Mouse (Mus musculus): ENCODE data around the gene Ak5. TPM values are rescaled to one million over a fixed set of nuclear protein-coding genes. Genes with fewer than 3 reads are reported as not detected.

The Ak5 gene
- total and polyA plus RNA-seq, 3 experiments, result 0.13 to 0.79 (median 0.23) TPM

DNA sequence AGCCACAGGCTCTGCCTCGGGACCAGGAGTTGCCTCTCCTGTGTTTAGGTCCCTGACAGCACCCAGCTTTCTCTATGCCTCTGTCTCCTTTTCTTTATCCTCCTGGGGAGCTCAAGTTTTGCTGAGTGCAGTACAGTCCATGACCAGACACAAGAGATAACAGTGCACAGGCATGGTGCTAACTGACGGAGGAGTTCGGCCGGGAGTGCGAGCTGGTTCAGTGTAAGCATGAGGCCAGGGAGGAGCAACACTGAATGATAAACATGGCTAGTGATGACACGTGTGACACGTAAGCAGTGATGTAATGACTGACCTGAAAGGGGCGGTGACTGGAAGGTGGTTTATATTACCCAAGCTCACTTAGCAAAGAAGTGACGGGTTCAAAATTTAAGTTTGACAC, 201.3 kb downstream of the Ak5 start:
- in situ Hi-C loops (cut with MboI; ENCODE audit: low pct_ligation_motif_present, low pct_unique_long_range_greater_than_20kb, low sequenced_read_pairs), result no loop called here

DNA sequence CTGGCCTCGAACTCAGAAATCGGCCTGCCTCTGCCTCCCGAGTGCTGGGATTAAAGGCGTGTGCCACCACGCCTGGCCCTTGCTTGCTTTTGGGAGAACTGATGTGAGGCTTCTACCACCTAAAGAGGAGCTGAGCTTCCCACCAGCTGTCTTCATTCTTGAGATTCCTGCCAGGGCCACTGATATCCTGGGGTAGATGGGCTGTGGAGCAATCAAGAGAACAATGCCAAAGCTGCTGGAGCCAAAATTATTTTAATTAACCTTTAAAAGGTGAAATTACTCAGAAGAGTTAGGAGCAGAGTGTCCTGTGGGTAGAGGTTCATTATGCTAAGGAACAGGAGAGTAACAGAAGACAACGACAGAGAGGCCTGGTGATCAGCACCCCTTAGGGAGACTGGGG, 202.8 kb downstream of the Ak5 start:
- Histone ChIP-seq H3K4me2 (ENCODE audit: insufficient read depth, low read depth, poor library complexity, severe bottlenecking) (no peak overlapping the region), H3K27ac (ENCODE audit: insufficient read depth, low read depth) (no peak overlapping the region), H3K4me1 (ENCODE audit: control insufficient read depth in 1 of 2, insufficient read depth in 2 of 2) (peaks cover 14 to 27% of the 10 kb centered on the region in 2 experiments), H3K9me3 (replicated peaks; ENCODE audit: low read length) (no peaks in the 10 kb centered on the region), H3K27me3 (replicated peaks) (no peaks in the 10 kb centered on the region), H3K4me3 (replicated peaks in 1 of 3; ENCODE audit: low read depth in 2 of 3, low read length in 2 of 3, poor library complexity in 1 of 3) (no peak overlapping the region), H3K36me3 (replicated peaks in 1 of 2; ENCODE audit: control insufficient read depth in 1 of 2, insufficient read depth in 1 of 2, low read length in 1 of 2) (peaks cover 28 to 39% of the 10 kb centered on the region in 2 experiments), H3K9ac (ENCODE audit: insufficient read depth, low read depth) (no peak overlapping the region), H3K79me2 (replicated peaks; ENCODE audit: control insufficient read depth, extremely low read depth, insufficient read depth, poor library complexity, severe bottlenecking) (peaks cover 3% of the 10 kb centered on the region; the same call in 1 of the 2 replicates)
- in situ Hi-C loops (cut with MboI; ENCODE audit: low pct_ligation_motif_present, low pct_unique_long_range_greater_than_20kb, low sequenced_read_pairs) (no loop called here), dilution Hi-C loops (cut with MboI; ENCODE audit: extremely low pct_ligation_motif_present, extremely low pct_unique_long_range_greater_than_20kb, low sequenced_read_pairs) (no loop called here)
- DNase-seq (ENCODE audit: extremely low read depth), result no peak
- TF ChIP-seq TBP (conservative IDR thresholded peaks at IDR 0.05; ENCODE audit: low read depth, low read length) (no peak), ZNF384 (IDR thresholded peaks at IDR 0.05; ENCODE audit: low read depth, low read length) (peak; percentile 14; the same call in 1 of the 2 replicates)

More for the DNA sequence above, 201.3 kb downstream of the Ak5 start:
- Histone ChIP-seq H3K4me3 (replicated peaks in 1 of 3; ENCODE audit: low read depth in 2 of 3, low read length in 2 of 3, poor library complexity in 1 of 3) (no peak overlapping the region), H3K27ac (ENCODE audit: insufficient read depth, low read depth) (no peak overlapping the region), H3K4me2 (ENCODE audit: insufficient read depth, low read depth, poor library complexity, severe bottlenecking) (no peak overlapping the region), H3K4me1 (ENCODE audit: control insufficient read depth in 1 of 2, insufficient read depth in 2 of 2) (peaks cover 16 to 35% of the 10 kb centered on the region in 2 experiments), H3K27me3 (replicated peaks) (no peaks in the 10 kb centered on the region), H3K36me3 (replicated peaks in 1 of 2; ENCODE audit: control insufficient read depth in 1 of 2, insufficient read depth in 1 of 2, low read length in 1 of 2) (peaks cover 13 to 34% of the 10 kb centered on the region in 2 experiments), H3K9ac (ENCODE audit: insufficient read depth, low read depth) (no peak overlapping the region), H3K9me3 (replicated peaks; ENCODE audit: low read length) (no peaks in the 10 kb centered on the region), H3K79me2 (replicated peaks; ENCODE audit: control insufficient read depth, extremely low read depth, insufficient read depth, poor library complexity, severe bottlenecking) (peaks cover 3% of the 10 kb centered on the region; the same call in 1 of the 2 replicates)
- dilution Hi-C loops (cut with MboI; ENCODE audit: extremely low pct_ligation_motif_present, extremely low pct_unique_long_range_greater_than_20kb, low sequenced_read_pairs), result no loop called here
- no peak for TF ChIP-seq BHLHE40 (IDR thresholded peaks at IDR 0.05; ENCODE audit: low read depth, low read length)
- DNase-seq (ENCODE audit: extremely low read depth), result no peak

DNA sequence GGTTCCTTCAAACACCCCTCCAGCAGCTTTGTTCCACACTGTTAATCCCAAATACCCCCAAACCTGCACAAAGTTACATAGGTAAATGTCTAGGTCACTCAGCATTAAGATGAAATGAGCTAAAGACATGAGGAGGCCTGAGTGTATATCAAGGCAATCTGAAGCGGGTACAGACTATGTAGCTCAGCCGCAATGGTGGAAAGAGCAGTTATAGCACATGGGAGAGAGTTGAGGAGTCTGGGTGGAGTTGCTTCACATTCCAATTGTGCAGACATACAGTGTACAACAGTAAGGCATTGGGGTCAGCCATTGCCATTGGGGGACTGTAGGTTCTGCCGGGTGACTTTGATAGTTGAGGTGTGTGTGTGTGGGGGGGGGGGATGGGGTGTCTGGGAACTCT, 203.7 kb downstream of the Ak5 start:
- in situ Hi-C loops (cut with MboI; ENCODE audit: low pct_ligation_motif_present, low pct_unique_long_range_greater_than_20kb, low sequenced_read_pairs) (loop anchor here (5.0 kb wide), 1 partner anchor 52 kb away; no protein-coding TSS in a partner anchor), dilution Hi-C loops (cut with MboI; ENCODE audit: extremely low pct_ligation_motif_present, extremely low pct_unique_long_range_greater_than_20kb, low sequenced_read_pairs) (no loop called here)
- Histone ChIP-seq H3K9me3 (replicated peaks; ENCODE audit: low read length) (no peaks in the 10 kb centered on the region), H3K27me3 (replicated peaks) (no peaks in the 10 kb centered on the region), H3K36me3 (replicated peaks in 1 of 2; ENCODE audit: control insufficient read depth in 1 of 2, insufficient read depth in 1 of 2, low read length in 1 of 2) (peaks cover 33 to 43% of the 10 kb centered on the region in 2 experiments), H3K4me1 (ENCODE audit: control insufficient read depth in 1 of 2, insufficient read depth in 2 of 2) (peaks cover 14 to 19% of the 10 kb centered on the region in 2 experiments), H3K4me2 (ENCODE audit: insufficient read depth, low read depth, poor library complexity, severe bottlenecking) (no peak overlapping the region), H3K27ac (ENCODE audit: insufficient read depth, low read depth) (no peak overlapping the region), H3K79me2 (replicated peaks; ENCODE audit: control insufficient read depth, extremely low read depth, insufficient read depth, poor library complexity, severe bottlenecking) (no peaks in the 10 kb centered on the region), H3K4me3 (replicated peaks in 1 of 3; ENCODE audit: low read depth in 2 of 3, low read length in 2 of 3, poor library complexity in 1 of 3) (no peak overlapping the region), H3K9ac (ENCODE audit: insufficient read depth, low read depth) (no peak overlapping the region)
- DNase-seq (ENCODE audit: extremely low read depth), result no peak
- TF ChIP-seq ZNF384 (IDR thresholded peaks at IDR 0.05; ENCODE audit: low read depth, low read length) (no peak), HCFC1 (IDR thresholded peaks at IDR 0.05; ENCODE audit: low read depth, low read length) (no peak), CTCF (conservative IDR thresholded peaks at IDR 0.05 in 1 of 2, IDR thresholded peaks at IDR 0.05 in 1 of 2; ENCODE audit: low read depth in 2 of 2, low read length in 2 of 2) (no peak), ZKSCAN1 (IDR thresholded peaks at IDR 0.05; ENCODE audit: borderline replicate concordance, low read depth, low read length) (no peak), JUN (IDR thresholded peaks at IDR 0.05; ENCODE audit: insufficient read depth, low read depth, low read length) (no peak), POLR2AphosphoS2 (IDR thresholded peaks at IDR 0.05; ENCODE audit: low read depth, low read length) (peak; percentile 79; the same call in 1 of the 2 replicates), BHLHE40 (IDR thresholded peaks at IDR 0.05; ENCODE audit: low read depth, low read length) (no peak), E2F4 (IDR thresholded peaks at IDR 0.05; ENCODE audit: insufficient replicate concordance, low read depth, low read length) (no peak), CHD2 (IDR thresholded peaks at IDR 0.05; ENCODE audit: low read length) (0 out of 2 replicates have a peak, but pooled peaks have one; percentile 37), MAZ (IDR thresholded peaks at IDR 0.05; ENCODE audit: low read depth, low read length) (no peak)

Measured in CH12.LX (cell line).